ENCODE assay signal across 12 mouse cellular contexts in genomic region chr5:110582647-110583538, GRCm38 (mm10). TPM values are rescaled to one million over a fixed set of nuclear protein-coding genes. Genes with fewer than 3 reads are reported as not detected.
DNase-seq lines count a peak whose midpoint lies in the region; ATAC-seq and TF ChIP-seq lines count a peak whose summit lies in the region.
"Had no signal": no experiment of that assay in that cellular context is flagged by ENCODE, and none has a peak within 500 bp of the region (broad histone marks: within the 10 kb centered on the region; RNA-seq: fewer than 3 reads in every experiment).

No protein-coding gene starts in this region.

- DNase-seq in layer of hippocampus, adult 2 months (ENCODE audit: low spot score in 2 of 2): no peak
- no peak for DNase-seq in layer of hippocampus, postnatal 25 days (ENCODE audit: extremely low spot score in 1 of 2, low spot score in 1 of 2)
- DNase-seq in CD4-positive, CD25-positive, alpha-beta regulatory T cell, adult 2 months (ENCODE audit: low read depth, low spot score): peak; percentile 55
- no peak for DNase-seq in gastrocnemius, adult 18-20 months (ENCODE audit: low spot score)
- DNase-seq in heart, adult 9 months (ENCODE audit: low spot score in 2 of 2): no peak
- DNase-seq: kidney, adult 9 months had no signal

- no peak overlapping the region for H3K4me3 ChIP-seq in layer of hippocampus, adult 2 months
- H3K4me3 ChIP-seq: heart, embryonic 10.5 days; hindbrain, embryonic 12.5 days; megakaryocyte, embryonic 14.5 days had no signal

- ATAC-seq in activated CD4-positive, CD25-positive, alpha-beta regulatory T cell, adult 4 months: peak; percentile 99
- ATAC-seq in megakaryocyte progenitor cell, adult 5-6 weeks (replicated peaks; ENCODE audit: poor library complexity): peak; percentile 96

- no peak for TF ChIP-seq CTCF in layer of hippocampus, adult 2 months (conservative IDR thresholded peaks at IDR 0.05)

- H3K27ac ChIP-seq in layer of hippocampus, adult 2 months: 0 out of 2 replicates have a peak overlapping the region, but pooled peaks have one; percentile 14
- H3K27ac ChIP-seq: heart, embryonic 10.5 days; hindbrain, embryonic 12.5 days had no signal

RNA-seq across cellular contexts. Expression of gene Galnt9, which starts 38.7 kb away (rescaled TPM):
- 100 to 1,000 TPM in 1 of 2 experiments, 10 to 100 TPM in 1; 98.3 to 111 TPM for total RNA-seq in layer of hippocampus, adult 2 months (2021)
- total RNA-seq in layer of hippocampus, postnatal 25 days (2021): 100 to 1,000 TPM; 111 to 124 TPM
- polyA plus RNA-seq in activated CD4-positive, CD25-positive, alpha-beta regulatory T cell, adult 4 months (2017; shearing (Covaris generic)): 1 to 10 TPM; 3.1 to 4.0 TPM
- total RNA-seq in megakaryocyte progenitor cell, adult 5-6 weeks (2015): 0.39 TPM in 1 of 2 replicates, not detected in the other
- 0.12 TPM in 1 of 2 replicates, not detected in the other for total RNA-seq in megakaryocyte progenitor cell, adult 5-6 weeks (2017)
- total RNA-seq in gastrocnemius, adult 18-20 months (2021): not detected
- polyA plus RNA-seq: heart, embryonic 10.5 days; limb, embryonic 11.5 days had no signal

Comparison
In these comparisons a context has a peak if more than half of its experiments do, and no peak if none do; other contexts are left out.
1. RNA of gene Galnt9, which starts 38.7 kb away (total RNA-seq): 111 to 124 TPM in layer of hippocampus, postnatal 25 days and 98.3 to 111 TPM in layer of hippocampus, adult 2 months; 0.12 to 0.39 TPM in megakaryocyte progenitor cell, adult 5-6 weeks and not detected in gastrocnemius, adult 18-20 months; every median in the first group is over 10 times any median in the second.